8 mouse cellular contexts compared by ENCODE assay signal in the genomic region with DNA sequence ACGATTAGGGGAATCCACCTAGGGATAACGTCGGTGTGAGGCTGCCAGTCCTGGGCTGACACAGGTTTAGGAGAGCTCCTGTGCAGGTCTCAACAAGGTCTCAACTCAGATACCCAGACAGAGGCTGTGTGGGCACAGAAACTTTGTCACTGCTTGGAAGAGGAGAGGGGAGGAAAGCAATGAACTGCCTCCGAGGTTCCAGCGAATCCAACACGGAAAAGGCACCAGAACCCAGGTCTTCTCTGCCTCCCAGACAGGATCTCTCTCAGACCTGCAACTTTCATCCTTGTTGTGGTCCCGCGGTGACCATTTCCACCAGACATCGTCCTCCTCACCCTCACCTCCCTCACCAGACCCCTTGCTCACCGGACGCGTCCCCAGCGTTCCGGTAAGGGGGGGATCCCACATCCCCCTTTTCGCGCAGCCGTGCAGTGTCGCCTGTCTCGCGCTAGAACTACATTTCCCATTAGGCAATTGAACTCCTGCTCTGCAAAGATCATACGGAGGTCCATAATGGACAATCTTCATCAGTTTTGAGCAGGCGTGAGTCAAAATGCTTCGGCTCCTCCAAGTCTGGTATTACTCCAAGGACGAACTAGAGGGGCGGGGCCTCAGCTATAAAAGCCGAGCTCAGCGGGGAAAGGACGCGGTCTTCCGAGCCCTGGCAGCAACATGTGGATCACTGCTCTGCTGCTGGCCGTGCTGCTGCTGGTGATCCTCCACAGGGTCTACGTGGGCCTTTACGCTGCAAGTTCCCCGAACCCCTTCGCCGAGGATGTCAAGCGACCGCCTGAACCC. TPM values are rescaled to one million over a fixed set of nuclear protein-coding genes. Genes with fewer than 3 reads are reported as not detected.
DNase-seq lines count a peak whose midpoint lies in the region; ATAC-seq and TF ChIP-seq lines count a peak whose summit lies in the region.

A gene (minus strand): TSS at position 458 of the 798 bp plus-strand sequence.
A gene (plus strand): TSS at position 520 of the 798 bp plus-strand sequence.

- intact Hi-C loops in heart, postnatal 36 days (cut with DNase I): loop anchor here (2.0 kb wide), 1 partner anchor 27 kb away; no protein-coding TSS in a partner anchor

- ATAC-seq in G1E (ENCODE audit: extremely low read depth, insufficient number of reproducible peaks, low FRiP score, poor library complexity, severe bottlenecking): peak; percentile 82
- ATAC-seq in forebrain, embryonic 16.5 days: peak; percentile 95
- ATAC-seq in lung, embryonic 14.5 days (ENCODE audit: insufficient read depth): peak; percentile 90

- peaks cover 59% of the 10 kb centered on the region for H3K36me3 ChIP-seq in G1E (replicated peaks)
- H3K36me3 ChIP-seq in forebrain, embryonic 16.5 days (ENCODE audit: control insufficient read depth, insufficient read depth): no peaks in the 10 kb centered on the region
- 0 out of 2 replicates have a peak, but pooled peaks cover 2% of the 10 kb centered on the region for H3K36me3 ChIP-seq in lung, embryonic 14.5 days (ENCODE audit: insufficient read depth)
- no peaks in the 10 kb centered on the region for H3K36me3 ChIP-seq in thymus, adult 2 months (ENCODE audit: control insufficient read depth, insufficient read depth, low read length)

- TF ChIP-seq POLR2A in olfactory bulb, adult 2 months (IDR thresholded peaks at IDR 0.05; ENCODE audit: insufficient read depth, low read depth, low read length): peak; percentile 80
- TF ChIP-seq POLR2A in thymus, adult 2 months (IDR thresholded peaks at IDR 0.05; ENCODE audit: control insufficient read depth, extremely low read depth, insufficient read depth, low read length, poor library complexity): peak; percentile 61

- H3K9ac ChIP-seq in forebrain, embryonic 16.5 days (replicated peaks; ENCODE audit: low read depth, low read length): peak within 1 kb of the TSS; percentile 74
- H3K9ac ChIP-seq in lung, embryonic 14.5 days: peak within 1 kb of the TSS; percentile 64

- peak; percentile 88 for DNase-seq in G1E (ENCODE audit: low spot score)
- DNase-seq in cerebellum, adult 18-20 months: peak; percentile 84 to 90
- peak; percentile 94 to 95 for DNase-seq in heart, postnatal 36 days
- DNase-seq in layer of hippocampus, adult 2 months (ENCODE audit: low spot score in 2 of 2): peak; percentile 88 to 96
- DNase-seq in lung, embryonic 14.5 days: peak; percentile 99
- peak; percentile 85 for DNase-seq in thymus, adult 2 months

- TF ChIP-seq CTCF in G1E (IDR thresholded peaks at IDR 0.05; ENCODE audit: low read depth, low read length): no peak
- no peak for TF ChIP-seq CTCF in layer of hippocampus, adult 2 months (conservative IDR thresholded peaks at IDR 0.05)
- no peak for TF ChIP-seq CTCF in lung, embryonic 14.5 days (IDR thresholded peaks at IDR 0.05; ENCODE audit: low read depth)
- TF ChIP-seq CTCF in olfactory bulb, adult 2 months (IDR thresholded peaks at IDR 0.05; ENCODE audit: insufficient read depth, low read depth, low read length): no peak
- TF ChIP-seq CTCF in thymus, adult 2 months (IDR thresholded peaks at IDR 0.05; ENCODE audit: borderline replicate concordance, control insufficient read depth, extremely low read depth, insufficient read depth, low read length, poor library complexity): no peak

- no peaks in the 10 kb centered on the region for H3K27me3 ChIP-seq in G1E (ENCODE audit: insufficient read depth, low read length)
- no peaks in the 10 kb centered on the region for H3K27me3 ChIP-seq in forebrain, embryonic 16.5 days (replicated peaks; ENCODE audit: control insufficient read depth, insufficient read depth, low read length)
- H3K27me3 ChIP-seq in lung, embryonic 14.5 days (ENCODE audit: insufficient read depth, low read length): no peaks in the 10 kb centered on the region
- H3K27me3 ChIP-seq in thymus, adult 2 months (ENCODE audit: control insufficient read depth, insufficient read depth, low read length): no peaks in the 10 kb centered on the region

- peak within 1 kb of the TSS; percentile 81 for H3K4me3 ChIP-seq in G1E (ENCODE audit: low read depth, low read length)
- H3K4me3 ChIP-seq in forebrain, embryonic 16.5 days (replicated peaks; ENCODE audit: low read length): peak within 1 kb of the TSS; percentile 72
- H3K4me3 ChIP-seq in layer of hippocampus, adult 2 months: peak within 1 kb of the TSS; percentile 91
- peak within 1 kb of the TSS; percentile 65 for H3K4me3 ChIP-seq in lung, embryonic 14.5 days (ENCODE audit: low read depth, low read length)
- H3K4me3 ChIP-seq in olfactory bulb, adult 2 months (ENCODE audit: insufficient read depth, low read depth, low read length): peak within 1 kb of the TSS; percentile 75
- H3K4me3 ChIP-seq in thymus, adult 2 months (ENCODE audit: control insufficient read depth, insufficient read depth, low read length): peak within 1 kb of the TSS; percentile 89

- no peaks in the 10 kb centered on the region for H3K9me3 ChIP-seq in G1E (replicated peaks)
- H3K9me3 ChIP-seq in forebrain, embryonic 16.5 days (ENCODE audit: control insufficient read depth, low read length): no peaks in the 10 kb centered on the region
- H3K9me3 ChIP-seq in lung, embryonic 14.5 days (ENCODE audit: low read depth, low read length): no peaks in the 10 kb centered on the region

- H3K27ac ChIP-seq in forebrain, embryonic 16.5 days (ENCODE audit: low read length): peak within 1 kb of the TSS; percentile 60
- H3K27ac ChIP-seq in layer of hippocampus, adult 2 months: peak within 1 kb of the TSS; percentile 95
- H3K27ac ChIP-seq in lung, embryonic 14.5 days (ENCODE audit: low read depth): peak within 1 kb of the TSS; percentile 85
- peak within 1 kb of the TSS; percentile 53 for H3K27ac ChIP-seq in olfactory bulb, adult 2 months (ENCODE audit: insufficient read depth, low read depth, low read length)
- H3K27ac ChIP-seq in thymus, adult 2 months (ENCODE audit: control insufficient read depth, insufficient read depth, low read length): no peak within 1 kb of the TSS

- H3K4me1 ChIP-seq in G1E (ENCODE audit: insufficient read depth, low read depth, low read length): peaks cover 45% of the 10 kb centered on the region
- peaks cover 15% of the 10 kb centered on the region for H3K4me1 ChIP-seq in forebrain, embryonic 16.5 days (replicated peaks; ENCODE audit: control insufficient read depth, insufficient read depth, low read length)
- H3K4me1 ChIP-seq in lung, embryonic 14.5 days (ENCODE audit: insufficient read depth): 0 out of 2 replicates have a peak, but pooled peaks cover 10% of the 10 kb centered on the region
- H3K4me1 ChIP-seq in olfactory bulb, adult 2 months (ENCODE audit: control insufficient read depth, insufficient read depth, low read length): peaks cover 5% of the 10 kb centered on the region
- H3K4me1 ChIP-seq in thymus, adult 2 months (replicated peaks; ENCODE audit: control insufficient read depth, insufficient read depth, low read length): peaks cover 13% of the 10 kb centered on the region

- peak within 1 kb of the TSS; percentile 72 for H3K4me2 ChIP-seq in forebrain, embryonic 16.5 days (ENCODE audit: low read length)
- H3K4me2 ChIP-seq in lung, embryonic 14.5 days: peak within 1 kb of the TSS; percentile 79

- 1% methylated on average over 38 of the region's 38 CpGs for WGBS in forebrain, embryonic 16.5 days
- under 1% methylated on average over 38 of the region's 38 CpGs for WGBS in lung, embryonic 14.5 days
- under 1% methylated on average over 38 of the region's 38 CpGs for WGBS in olfactory bulb, adult 2 months
- WGBS in thymus, adult 2 months: 1% methylated on average over 38 of the region's 38 CpGs

RNA-seq across cellular contexts. Expression of the first gene that starts in this region (rescaled TPM):
- total RNA-seq in G1E (2014; fragmentation: Nextera tagmentation) (20.4 and 25.5 TPM in 2 replicates), G1E (2017) (8.6 and 9.8 TPM in 2 replicates)
- polyA plus RNA-seq in G1E (2012): 16.6 and 22.1 TPM in 2 replicates
- polyA plus RNA-seq in forebrain, embryonic 16.5 days (2015; fragmentation: Nextera tagmentation; extraction: Ambion mirVana): 16.9 and 17.0 TPM in 2 replicates
- 10 to 100 TPM; 13.8 to 20.0 TPM for total RNA-seq in heart, postnatal 36 days (2021)
- total RNA-seq in layer of hippocampus, adult 2 months (2021): 10 to 100 TPM; 25.4 to 25.8 TPM
- polyA plus RNA-seq in lung, embryonic 14.5 days (2014; fragmentation: Nextera tagmentation; extraction: Ambion mirVana): 15.9 and 16.2 TPM in 2 replicates
- not detected in 2 replicates for polyA plus RNA-seq in olfactory bulb, adult 2 months (2012; ENCODE audit: insufficient read depth, insufficient read length, low replicate concordance, missing spikeins)
- 22.9 and 23.4 TPM in 2 replicates for polyA plus RNA-seq in thymus, adult 2 months (2012; rRNA removed)

RNA-seq across cellular contexts. Expression of the second gene that starts in this region (rescaled TPM):
- total RNA-seq in G1E (2014; fragmentation: Nextera tagmentation) (13.1 and 13.6 TPM in 2 replicates), G1E (2017) (12.6 and 14.8 TPM in 2 replicates)
- 6.1 and 25.6 TPM in 2 replicates for polyA plus RNA-seq in G1E (2012)
- 4.1 and 5.0 TPM in 2 replicates for polyA plus RNA-seq in forebrain, embryonic 16.5 days (2015; fragmentation: Nextera tagmentation; extraction: Ambion mirVana)
- total RNA-seq in heart, postnatal 36 days (2021): 100 to 1,000 TPM; 185 to 218 TPM
- 10 to 100 TPM; 54.3 to 58.3 TPM for total RNA-seq in layer of hippocampus, adult 2 months (2021)
- polyA plus RNA-seq in lung, embryonic 14.5 days (2014; fragmentation: Nextera tagmentation; extraction: Ambion mirVana): 17.2 and 18.4 TPM in 2 replicates
- polyA plus RNA-seq in olfactory bulb, adult 2 months (2012; ENCODE audit: insufficient read depth, insufficient read length, low replicate concordance, missing spikeins): not detected in 2 replicates
- 16.5 and 17.1 TPM in 2 replicates for polyA plus RNA-seq in thymus, adult 2 months (2012; rRNA removed)

Comparison
In these comparisons a context has a peak if more than half of its experiments do, and no peak if none do; other contexts are left out.
1. RNA of the first gene that starts in this region (polyA plus RNA-seq): 22.9 to 23.4 TPM in thymus, adult 2 months, 16.9 to 17.0 TPM in forebrain, embryonic 16.5 days, 16.6 to 22.1 TPM in G1E and 15.9 to 16.2 TPM in lung, embryonic 14.5 days; not detected in olfactory bulb, adult 2 months; every median in the first group is over 10 times any median in the second.
2. Peak in every context shown above with its lines, with median percentiles within 50 percentile points of each other: ATAC-seq, DNase-seq and H3K4me3 ChIP-seq.